Mouse (Mus musculus): ENCODE results near the gene Adgre1. TPM values are rescaled to one million over a fixed set of nuclear protein-coding genes. Genes with fewer than 3 reads are reported as not detected.

Gene Adgre1
- total RNA-seq (2014; rRNA removed) (7.9 and 8.4 TPM in 2 replicates), polyA plus RNA-seq (2015; fragmentation: Nextera tagmentation; extraction: Ambion mirVana) (4.2 TPM in 2 replicates)

GRCm38 (mm10) chr17:57358441-57358840, at the start of gene Adgre1:
Adgre1 (plus strand) TSS chr17:57358691.
- no peaks in the 10 kb centered on the region for H3K27me3 ChIP-seq (ENCODE audit: insufficient read depth, low read length)

GRCm38 (mm10) chr17:57311801-57312200, 46.7 kb upstream of the Adgre1 start:
- Histone ChIP-seq H3K4me3 (ENCODE audit: low read depth, low read length) (no peak overlapping the region), H3K27me3 (ENCODE audit: insufficient read depth, low read length) (no peaks in the 10 kb centered on the region), H3K27ac (ENCODE audit: low read depth, low read length) (no peak overlapping the region), H3K36me3 (ENCODE audit: insufficient read depth) (no peaks in the 10 kb centered on the region), H3K9ac (no peak overlapping the region), H3K9me3 (ENCODE audit: low read length) (no peaks in the 10 kb centered on the region; the same call in 1 of the 2 replicates), H3K4me2 (ENCODE audit: low read depth) (no peak overlapping the region), H3K4me1 (ENCODE audit: insufficient read depth) (no peaks in the 10 kb centered on the region)
- DNase-seq: no peak
- no peak for TF ChIP-seq CTCF (IDR thresholded peaks at IDR 0.05; ENCODE audit: low read depth)
- no peak for ATAC-seq
- WGBS: 40% methylated on average over 13 of the region's 13 CpGs

More at GRCm38 (mm10) chr17:57358441-57358840, at the start of gene Adgre1:
- no peak within 1 kb of the TSS for H3K9ac ChIP-seq
- H3K4me3 ChIP-seq (ENCODE audit: low read depth, low read length): no peak within 1 kb of the TSS
- no peaks in the 10 kb centered on the region for H3K9me3 ChIP-seq (ENCODE audit: low read length)
- WGBS: 0% methylated on average over 1 of the region's 1 CpGs
- no peak for DNase-seq
- no peak within 1 kb of the TSS for H3K27ac ChIP-seq (ENCODE audit: low read depth, low read length)
- no peak; the same call in 1 of the 2 replicates for ATAC-seq
- no peaks in the 10 kb centered on the region for H3K36me3 ChIP-seq (ENCODE audit: insufficient read depth)
- H3K4me2 ChIP-seq (ENCODE audit: low read depth): no peak within 1 kb of the TSS
- no peaks in the 10 kb centered on the region for H3K4me1 ChIP-seq (ENCODE audit: insufficient read depth)
- TF ChIP-seq CTCF (IDR thresholded peaks at IDR 0.05; ENCODE audit: low read depth): no peak

GRCm38 (mm10) chr17:57327615-57328014, 30.9 kb upstream of the Adgre1 start:
- no peak for TF ChIP-seq CTCF (IDR thresholded peaks at IDR 0.05; ENCODE audit: low read depth)
- 57% methylated on average over 8 of the region's 8 CpGs for WGBS
- H3K36me3 ChIP-seq (ENCODE audit: insufficient read depth): no peaks in the 10 kb centered on the region
- DNase-seq: no peak
- no peak overlapping the region for H3K27ac ChIP-seq (ENCODE audit: low read depth, low read length)
- no peaks in the 10 kb centered on the region for H3K27me3 ChIP-seq (ENCODE audit: insufficient read depth, low read length)
- no peak overlapping the region for H3K4me2 ChIP-seq (ENCODE audit: low read depth)
- no peak overlapping the region for H3K9ac ChIP-seq
- no peak for ATAC-seq
- no peaks in the 10 kb centered on the region for H3K4me1 ChIP-seq (ENCODE audit: insufficient read depth)
- no peak overlapping the region for H3K4me3 ChIP-seq (ENCODE audit: low read depth, low read length)
- H3K9me3 ChIP-seq (ENCODE audit: low read length): no peaks in the 10 kb centered on the region

GRCm38 (mm10) chr17:57328944-57329343, 29.5 kb upstream of the Adgre1 start:
- whole genome bisulfite sequencing: 50% methylated on average over 6 of the region's 6 CpGs
- no peaks in the 10 kb centered on the region for H3K9me3 ChIP-seq (ENCODE audit: low read length)

GRCm38 (mm10) chr17:57330993-57331392, 27.5 kb upstream of the Adgre1 start:
- Histone ChIP-seq H3K9ac (no peak overlapping the region), H3K9me3 (ENCODE audit: low read length) (no peaks in the 10 kb centered on the region), H3K4me1 (ENCODE audit: insufficient read depth) (no peaks in the 10 kb centered on the region), H3K4me2 (ENCODE audit: low read depth) (no peak overlapping the region), H3K27me3 (ENCODE audit: insufficient read depth, low read length) (no peaks in the 10 kb centered on the region), H3K36me3 (ENCODE audit: insufficient read depth) (no peaks in the 10 kb centered on the region), H3K27ac (ENCODE audit: low read depth, low read length) (no peak overlapping the region), H3K4me3 (ENCODE audit: low read depth, low read length) (no peak overlapping the region)
- ATAC-seq (no peak), DNase-seq (no peak)
- no peak for TF ChIP-seq CTCF (IDR thresholded peaks at IDR 0.05; ENCODE audit: low read depth)
- WGBS: 92% methylated on average over 8 of the region's 8 CpGs

More at GRCm38 (mm10) chr17:57328944-57329343, 29.5 kb upstream of the Adgre1 start:
- H3K27ac ChIP-seq (ENCODE audit: low read depth, low read length): no peak overlapping the region
- no peak overlapping the region for H3K4me3 ChIP-seq (ENCODE audit: low read depth, low read length)
- no peak overlapping the region for H3K4me2 ChIP-seq (ENCODE audit: low read depth)
- ATAC-seq (no peak), DNase-seq (no peak)
- H3K9ac ChIP-seq: no peak overlapping the region
- no peaks in the 10 kb centered on the region for H3K4me1 ChIP-seq (ENCODE audit: insufficient read depth)
- no peak for TF ChIP-seq CTCF (IDR thresholded peaks at IDR 0.05; ENCODE audit: low read depth)
- H3K36me3 ChIP-seq (ENCODE audit: insufficient read depth): no peaks in the 10 kb centered on the region
- H3K27me3 ChIP-seq (ENCODE audit: insufficient read depth, low read length): no peaks in the 10 kb centered on the region

GRCm38 (mm10) chr17:57332241-57332640, 26.2 kb upstream of the Adgre1 start:
- H3K36me3 ChIP-seq (ENCODE audit: insufficient read depth): no peaks in the 10 kb centered on the region
- no peak overlapping the region for H3K4me2 ChIP-seq (ENCODE audit: low read depth)
- H3K9me3 ChIP-seq (ENCODE audit: low read length): no peaks in the 10 kb centered on the region
- H3K4me3 ChIP-seq (ENCODE audit: low read depth, low read length): no peak overlapping the region
- no peaks in the 10 kb centered on the region for H3K4me1 ChIP-seq (ENCODE audit: insufficient read depth)
- TF ChIP-seq CTCF (IDR thresholded peaks at IDR 0.05; ENCODE audit: low read depth): no peak
- no peak overlapping the region for H3K27ac ChIP-seq (ENCODE audit: low read depth, low read length)
- 81% methylated on average over 4 of the region's 4 CpGs for WGBS
- ATAC-seq: no peak
- DNase-seq: no peak
- H3K27me3 ChIP-seq (ENCODE audit: insufficient read depth, low read length): no peaks in the 10 kb centered on the region
- H3K9ac ChIP-seq: no peak overlapping the region

GRCm38 (mm10) chr17:57334001-57334760, 24.3 kb upstream of the Adgre1 start:
- no peak for DNase-seq
- no peaks in the 10 kb centered on the region for H3K36me3 ChIP-seq (ENCODE audit: insufficient read depth)
- 69% methylated on average over 9 of the region's 9 CpGs for WGBS
- H3K9me3 ChIP-seq (ENCODE audit: low read length): no peaks in the 10 kb centered on the region
- no peak overlapping the region for H3K9ac ChIP-seq
- H3K4me3 ChIP-seq (ENCODE audit: low read depth, low read length): no peak overlapping the region
- no peaks in the 10 kb centered on the region for H3K27me3 ChIP-seq (ENCODE audit: insufficient read depth, low read length)
- no peak overlapping the region for H3K27ac ChIP-seq (ENCODE audit: low read depth, low read length)
- H3K4me2 ChIP-seq (ENCODE audit: low read depth): no peak overlapping the region
- no peaks in the 10 kb centered on the region for H3K4me1 ChIP-seq (ENCODE audit: insufficient read depth)
- ATAC-seq: no peak
- no peak for TF ChIP-seq CTCF (IDR thresholded peaks at IDR 0.05; ENCODE audit: low read depth)
